Mouse (Mus musculus) T-helper 1 cell (primary cell): ENCODE results near the gene Psmd6.

ENCODE experiments used
- in situ Hi-C: fragments of 300-600 bp; cut with MboI, MseI; formaldehyde crosslinking; loops from one replicate; pipeline ENCODE4 v1.15.1; 2025; ENCODE audit warnings: high pct_unique_total_duplicates

Gene Psmd6

DNA sequence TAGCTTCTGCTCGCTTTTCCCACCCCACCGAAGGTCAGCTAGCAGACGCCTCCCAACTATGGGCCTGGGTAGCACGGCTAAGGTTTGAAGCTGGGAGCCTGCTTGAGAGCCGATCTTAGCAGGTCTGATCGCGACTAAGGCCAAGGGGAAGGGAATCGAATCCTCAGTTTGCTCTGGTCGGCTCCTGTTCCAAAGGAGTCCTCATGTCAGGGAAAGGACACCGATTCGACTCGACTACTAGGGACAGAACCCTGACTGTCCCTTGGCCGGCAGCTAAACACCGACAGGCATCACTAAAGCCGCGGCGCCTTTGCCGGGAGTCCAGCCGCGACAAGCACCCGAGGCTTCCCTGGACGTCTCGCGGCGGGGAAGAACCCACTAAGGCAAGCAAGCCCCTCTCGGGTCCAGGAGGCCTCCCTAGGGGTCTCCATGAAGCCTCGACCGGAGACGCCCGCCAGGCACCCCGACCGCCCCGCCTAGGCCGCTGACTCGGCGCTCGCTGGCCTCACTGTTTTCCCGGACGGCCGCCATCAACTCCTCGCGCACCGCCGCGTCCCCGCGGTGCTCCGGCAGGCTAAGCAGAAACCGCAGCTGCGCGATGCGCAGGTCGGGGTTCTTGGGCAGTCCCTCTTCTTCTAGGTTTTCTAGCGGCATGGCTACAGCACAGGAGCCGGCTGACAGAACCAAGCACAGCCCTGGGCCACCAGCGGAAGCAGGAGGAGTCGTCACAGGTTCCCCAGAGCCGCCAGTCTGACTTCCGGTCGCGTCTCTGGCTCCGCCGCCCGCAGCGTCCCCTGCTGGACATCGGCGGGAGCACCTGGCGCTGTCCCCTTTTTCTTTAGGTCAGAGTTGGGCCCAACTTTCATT lies at the start of gene Psmd6:
Gene Psmd6 (minus strand): TSS at position 755 of the 867 bp plus-strand sequence.
- in situ Hi-C loops: loop anchor here (5.0 to 25.0 kb wide), 2 partner anchors 227 to 642 kb away; partner anchors contain the start of gene Il3ra

GRCm38 (mm10) chr14:14110710-14111109 lies 10.1 kb downstream of the Psmd6 start:
- in situ Hi-C loops: loop anchor here (25.0 kb wide), 1 partner anchor 652 kb away; no protein-coding TSS in a partner anchor

DNA sequence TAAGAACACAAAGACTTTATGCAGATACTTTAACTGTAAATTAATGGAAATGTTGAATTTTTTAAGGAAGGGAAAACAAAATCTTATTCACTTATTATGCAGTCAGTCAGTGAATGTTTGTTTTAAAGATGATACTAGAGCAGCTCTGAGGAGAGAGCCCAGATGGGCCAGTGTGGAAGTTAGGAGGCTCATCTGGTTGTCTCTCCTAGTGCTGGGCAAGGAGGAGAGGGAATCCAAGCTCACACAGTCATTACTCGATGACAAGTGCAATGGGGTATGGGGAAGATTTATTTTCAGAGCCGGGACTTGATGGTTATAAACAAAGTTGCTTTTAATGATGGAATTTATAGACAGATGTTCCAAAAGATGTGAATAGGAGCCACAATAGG lies 15.9 kb downstream of the Psmd6 start:
- in situ Hi-C loops: loop anchor here (25.0 kb wide), 1 partner anchor 657 kb away; no protein-coding TSS in a partner anchor

DNA sequence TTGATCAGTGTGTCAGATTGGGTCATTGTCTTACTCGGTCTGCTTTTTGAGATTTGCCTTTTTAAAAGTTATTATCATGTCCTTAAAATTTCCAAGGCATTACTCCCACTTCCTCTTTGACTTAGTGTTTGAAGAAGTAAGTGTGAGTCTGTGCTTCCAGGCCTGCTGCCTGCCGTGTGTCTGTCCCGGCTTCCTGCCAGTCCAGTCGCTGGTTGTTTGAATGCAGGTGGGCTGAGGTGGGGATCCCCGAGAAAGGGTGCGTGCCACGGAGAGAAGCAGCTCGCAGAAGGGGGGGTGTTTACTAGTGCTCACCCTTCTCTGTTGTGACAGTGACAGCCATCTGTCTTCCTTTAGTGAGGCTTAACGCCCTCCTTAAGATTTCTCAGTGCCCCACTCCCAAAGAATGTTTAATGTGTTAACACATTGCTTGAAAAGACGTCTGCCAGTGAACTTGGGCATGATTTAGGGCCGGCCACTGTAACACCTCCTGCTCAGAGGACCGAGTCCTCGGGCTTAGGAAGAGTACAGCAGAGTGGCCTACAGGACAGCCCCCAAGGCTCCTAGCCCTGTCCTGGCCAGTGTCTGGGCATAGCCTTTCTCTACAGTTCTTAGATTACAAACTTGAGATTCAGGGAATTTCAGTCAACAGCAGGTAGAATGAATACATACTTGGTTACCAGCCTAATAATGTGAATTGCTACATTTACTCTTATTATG lies 16.4 kb downstream of the Psmd6 start:
- in situ Hi-C loops: loop anchor here (25.0 kb wide), 1 partner anchor 658 kb away; no protein-coding TSS in a partner anchor

GRCm38 (mm10) chr14:14101296-14101695 lies 19.5 kb downstream of the Psmd6 start:
- in situ Hi-C loops: loop anchor here (25.0 kb wide), 1 partner anchor 661 kb away; no protein-coding TSS in a partner anchor

DNA sequence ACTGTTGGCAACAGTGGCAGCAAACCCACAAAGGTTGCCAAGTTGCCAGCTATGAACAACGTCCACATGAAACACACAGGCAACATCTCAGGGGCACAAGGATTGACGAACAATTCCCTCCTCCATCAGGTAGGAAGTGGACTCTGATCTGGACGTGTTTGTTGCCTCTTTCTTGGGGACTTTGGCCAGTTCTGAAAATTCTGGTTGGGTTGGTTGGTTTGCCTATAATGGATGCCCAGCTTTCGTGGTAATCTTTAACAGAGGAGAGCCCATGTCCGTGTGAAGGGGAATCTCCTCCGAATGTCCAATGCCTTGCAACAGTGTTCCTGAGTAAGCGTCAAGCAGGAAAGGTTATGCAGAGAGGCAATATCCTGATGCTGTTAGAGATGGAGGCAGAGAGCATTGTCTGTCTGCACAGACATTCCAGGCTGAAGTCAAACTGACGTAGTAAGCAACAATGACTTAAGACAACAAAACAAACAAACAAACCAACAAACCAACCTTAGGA lies 20.0 kb downstream of the Psmd6 start:
- in situ Hi-C loops: loop anchor here (25.0 kb wide), 1 partner anchor 661 kb away; no protein-coding TSS in a partner anchor

DNA sequence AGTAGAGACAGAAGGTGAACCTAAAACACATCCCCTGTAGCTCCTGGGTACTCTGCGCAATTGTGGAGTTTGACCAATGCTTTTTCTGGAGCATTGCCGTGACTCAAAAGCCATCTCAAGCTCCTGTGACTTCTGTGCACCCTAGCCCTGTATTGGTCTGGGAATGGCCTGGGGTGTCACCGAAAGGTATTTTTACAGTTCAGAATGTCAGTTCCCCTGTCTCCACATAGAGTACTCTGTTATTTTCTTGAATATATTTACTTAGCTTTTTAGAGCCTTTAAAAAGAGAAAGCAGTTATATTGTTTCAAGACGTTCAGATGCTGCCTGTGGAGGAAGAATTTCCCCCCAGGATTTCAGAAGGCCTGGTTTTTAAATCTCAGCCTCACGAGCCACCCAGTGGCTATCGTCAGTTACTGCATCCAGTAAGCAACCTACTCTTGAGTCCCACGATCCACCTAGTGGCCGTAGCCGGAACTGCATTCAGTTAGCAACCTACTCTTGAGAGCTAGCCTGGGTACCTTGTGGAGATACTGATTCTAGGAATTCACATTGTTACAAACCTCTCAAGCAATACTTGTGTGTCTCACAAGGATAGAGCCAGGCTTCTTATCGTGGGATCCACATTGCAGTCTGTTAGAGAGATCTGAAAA lies 22.3 kb downstream of the Psmd6 start:
- in situ Hi-C loops: no loop called here

DNA sequence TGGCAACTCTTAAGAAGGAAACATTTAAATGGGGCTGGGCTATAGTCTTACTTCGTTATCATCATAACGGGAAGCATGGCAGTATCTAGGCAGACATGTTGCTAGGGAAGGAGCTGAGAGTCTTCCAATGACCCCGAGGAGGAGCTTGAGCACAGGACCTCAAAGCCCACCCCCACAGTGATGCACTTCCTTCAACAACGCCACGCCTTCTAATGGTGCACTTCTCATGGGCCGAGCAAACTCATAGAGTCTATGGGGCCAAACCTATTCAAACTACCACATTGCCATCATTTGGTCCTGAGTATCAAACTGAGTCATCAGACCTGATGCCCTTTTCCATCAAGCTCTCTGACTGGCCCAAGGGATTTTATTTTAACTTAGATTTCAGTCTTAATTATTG lies 30.2 kb downstream of the Psmd6 start:
- in situ Hi-C loops: no loop called here

- in situ Hi-C loops: no loop called here
Observed at GRCm38 (mm10) chr14:14088016-14088791, 32.6 kb downstream of the Psmd6 start.

- in situ Hi-C loops: no loop called here
Observed at GRCm38 (mm10) chr14:14087348-14087747, 33.4 kb downstream of the Psmd6 start.

- in situ Hi-C loops: no loop called here
Observed at GRCm38 (mm10) chr14:14086711-14087263, 34.0 kb downstream of the Psmd6 start.

DNA sequence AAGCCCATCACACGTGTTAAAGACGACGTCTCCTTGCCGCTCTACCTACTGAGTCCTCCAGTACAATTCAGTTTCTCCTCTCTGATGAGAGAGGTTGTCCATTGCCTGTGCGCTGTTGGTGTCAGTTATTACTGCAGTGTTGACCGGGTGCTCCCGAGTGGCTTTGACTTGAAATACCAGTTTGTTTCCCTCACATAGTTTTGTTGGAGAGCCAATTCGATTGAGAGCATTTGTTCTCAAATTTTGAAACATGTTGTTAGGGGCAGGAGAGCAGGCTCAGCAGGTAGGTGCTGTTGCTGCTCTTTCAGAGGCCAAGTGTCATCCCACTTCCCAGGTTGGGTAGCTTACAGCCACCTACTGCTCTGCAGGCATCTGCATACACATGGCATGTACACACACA lies 37.0 kb downstream of the Psmd6 start:
- in situ Hi-C loops: no loop called here

GRCm38 (mm10) chr14:14080604-14081194 lies 40.1 kb downstream of the Psmd6 start:
- in situ Hi-C loops: no loop called here

DNA sequence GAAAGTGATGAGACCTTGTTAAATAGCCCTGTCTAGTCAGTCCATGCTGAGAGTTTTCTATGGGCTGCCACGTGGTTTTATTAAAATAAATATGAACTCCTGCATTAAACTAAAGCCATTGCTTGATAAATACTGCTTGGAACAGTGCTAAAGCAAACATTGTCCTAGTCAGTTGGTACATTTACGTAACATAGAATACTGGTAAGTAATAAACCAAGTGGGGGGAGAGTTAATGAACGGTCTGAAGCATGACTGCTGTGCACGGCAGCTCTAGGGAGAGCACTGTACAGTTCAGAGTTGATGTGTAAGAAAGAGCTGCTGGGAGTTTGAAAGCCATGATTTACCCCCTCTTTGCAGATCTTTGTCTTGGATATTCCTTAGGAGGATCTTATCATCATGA lies 49.3 kb downstream of the Psmd6 start:
- in situ Hi-C loops: no loop called here

GRCm38 (mm10) chr14:14070541-14071315 lies 50.1 kb downstream of the Psmd6 start:
- in situ Hi-C loops: no loop called here

- in situ Hi-C loops: no loop called here
Observed at GRCm38 (mm10) chr14:14068553-14068952, 52.2 kb downstream of the Psmd6 start.

- in situ Hi-C loops: no loop called here
Observed at GRCm38 (mm10) chr14:14067648-14068472, 52.9 kb downstream of the Psmd6 start.

DNA sequence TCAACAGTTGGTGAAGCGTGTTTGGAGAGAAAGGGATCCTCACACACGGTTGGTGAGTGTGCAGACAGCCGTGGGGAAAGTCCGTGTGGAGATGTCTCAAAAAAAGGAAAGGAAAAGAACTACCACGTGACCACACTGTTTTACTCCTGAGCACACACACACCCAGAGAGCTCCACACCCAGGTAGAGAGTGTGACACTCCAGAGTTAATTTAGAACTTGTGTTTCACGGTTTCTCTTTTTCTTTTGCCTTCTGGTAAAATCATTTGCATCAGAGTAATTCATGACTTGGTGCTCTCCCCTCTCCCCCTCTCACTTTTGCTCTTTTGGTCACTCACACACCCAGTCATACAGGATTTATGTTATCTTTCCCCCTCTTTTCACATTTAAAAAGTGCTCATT lies 54.5 kb downstream of the Psmd6 start:
- in situ Hi-C loops: no loop called here

DNA sequence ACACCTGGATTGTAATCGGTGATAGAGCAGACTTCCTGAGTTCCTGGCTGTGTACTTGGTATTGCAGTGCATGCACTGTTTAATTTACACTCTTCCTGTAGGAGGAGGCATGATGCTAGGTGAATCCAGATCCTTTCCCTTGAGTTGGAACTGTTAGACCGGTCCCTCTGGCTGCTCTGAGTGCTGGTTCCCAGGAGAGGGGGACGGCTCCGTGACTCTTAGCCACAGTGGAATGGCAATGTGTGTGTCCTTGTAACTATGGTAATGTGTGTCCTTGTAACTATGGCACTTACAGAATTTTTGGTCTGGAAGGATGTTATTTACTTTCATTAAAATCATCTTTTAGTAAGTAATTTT lies 55.7 kb downstream of the Psmd6 start:
- in situ Hi-C loops: no loop called here
